Mouse (Mus musculus) heart, embryonic 15.5 days (tissue): Measurements from ENCODE around the gene Pip4k2a. TPM values are rescaled to one million over a fixed set of nuclear protein-coding genes. Genes with fewer than 3 reads are reported as not detected.

Experiments used
- ATAC-seq: fragments of 200-750 bp; cut with Nextera tagmentation; replicated peaks from 2 replicates; pipeline ENCODE4 v1.8.0; 2017; ENCODE audit warnings: low read depth, moderate TSS enrichment; ENCODE audit not compliant: insufficient number of reproducible peaks, insufficient read depth, low FRiP score
- H3K27ac ChIP-seq: fragments of 300-500 bp; sonication (generic); 2 replicates; pipeline ENCODE4 v1.5.1; 2015; ENCODE audit warnings: mild to moderate bottlenecking, inconsistent platforms
- H3K27me3 ChIP-seq: fragments of 300-500 bp; sonication (generic); 2 replicates; pipeline ENCODE4 v1.6.1; 2015; ENCODE audit warnings: inconsistent platforms
- H3K36me3 ChIP-seq: fragments of 300-500 bp; sonication (generic); 2 replicates; pipeline ENCODE4 v1.6.1; 2015; ENCODE audit warnings: mild to moderate bottlenecking, inconsistent platforms
- H3K4me1 ChIP-seq: fragments of 300-500 bp; sonication (generic); replicated peaks from 2 replicates; pipeline ENCODE4 v1.6.1; 2015; ENCODE audit warnings: inconsistent platforms
- H3K4me2 ChIP-seq: fragments of 300-500 bp; sonication (generic); 2 replicates; pipeline ENCODE4 v1.6.1; 2015; ENCODE audit warnings: inconsistent platforms, mild to moderate bottlenecking, moderate library complexity
- H3K4me3 ChIP-seq: fragments of 300-500 bp; sonication (generic); 2 replicates; pipeline ENCODE4 v1.5.1; 2015; ENCODE audit warnings: mild to moderate bottlenecking, inconsistent platforms
- H3K9ac ChIP-seq: fragments of 300-500 bp; sonication (generic); 2 replicates; pipeline ENCODE4 v1.6.1; 2015; ENCODE audit warnings: mild to moderate bottlenecking, inconsistent platforms
- H3K9me3 ChIP-seq: fragments of 300-500 bp; sonication (generic); replicated peaks from 2 replicates; pipeline ENCODE4 v1.6.1; 2016; ENCODE audit warnings: inconsistent platforms
- WGBS: fragments of 180-500 bp; shearing (Covaris S2); methylation state at CpG from one replicate; pipeline ENCODE4 v1.1.7; 2015; ENCODE audit warnings: mixed read lengths; 5-methylcytosine and 5-hydroxymethylcytosine counted together
- polyA plus RNA-seq: library from polyadenylated mRNA; unstranded; fragments of >200 nt; fragmentation: Nextera tagmentation; extraction: Ambion mirVana; gene quantifications from 2 replicates; pipeline ENCODE4 v1.2.1, GENCODE M21; 2015

Pip4k2a gene
- polyA plus RNA-seq, 1 experiment from 2014 or later: 6.1 TPM

DNA sequence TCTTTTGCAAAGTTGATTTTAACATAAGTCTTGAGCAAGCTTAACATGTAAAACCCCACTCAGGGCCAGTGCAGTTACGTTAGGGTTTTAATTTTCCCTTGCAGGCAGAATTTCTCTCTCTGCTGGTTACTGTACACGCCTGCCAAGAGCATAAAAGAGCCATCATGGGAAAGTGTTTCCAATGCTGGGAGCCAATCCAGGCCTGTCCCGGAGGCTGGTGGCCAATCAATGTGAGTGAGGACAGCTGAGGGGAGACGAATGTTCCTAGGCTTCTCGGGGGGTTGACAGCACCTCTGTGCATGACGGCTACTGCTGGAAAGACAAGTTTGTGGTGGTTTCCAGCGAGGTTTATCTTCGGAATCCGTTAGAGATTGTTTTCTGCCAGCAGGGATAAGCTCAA, 175.2 kb downstream of the Pip4k2a start:
- H3K27me3 ChIP-seq: no peaks in the 10 kb centered on the region
- 0 out of 2 replicates have a peak, but pooled peaks have one; percentile 53 for ATAC-seq
- 20% methylated on average over 9 of the region's 9 CpGs for WGBS
- H3K9me3 ChIP-seq: no peaks in the 10 kb centered on the region
- H3K27ac ChIP-seq: peak overlapping the region; percentile 39; the same call in 1 of the 2 replicates
- H3K4me1 ChIP-seq: peaks cover 22% of the 10 kb centered on the region
- H3K4me2 ChIP-seq: peak overlapping the region; percentile 21
- H3K4me3 ChIP-seq: no peak overlapping the region
- H3K9ac ChIP-seq: no peak overlapping the region
- no peaks in the 10 kb centered on the region for H3K36me3 ChIP-seq

DNA sequence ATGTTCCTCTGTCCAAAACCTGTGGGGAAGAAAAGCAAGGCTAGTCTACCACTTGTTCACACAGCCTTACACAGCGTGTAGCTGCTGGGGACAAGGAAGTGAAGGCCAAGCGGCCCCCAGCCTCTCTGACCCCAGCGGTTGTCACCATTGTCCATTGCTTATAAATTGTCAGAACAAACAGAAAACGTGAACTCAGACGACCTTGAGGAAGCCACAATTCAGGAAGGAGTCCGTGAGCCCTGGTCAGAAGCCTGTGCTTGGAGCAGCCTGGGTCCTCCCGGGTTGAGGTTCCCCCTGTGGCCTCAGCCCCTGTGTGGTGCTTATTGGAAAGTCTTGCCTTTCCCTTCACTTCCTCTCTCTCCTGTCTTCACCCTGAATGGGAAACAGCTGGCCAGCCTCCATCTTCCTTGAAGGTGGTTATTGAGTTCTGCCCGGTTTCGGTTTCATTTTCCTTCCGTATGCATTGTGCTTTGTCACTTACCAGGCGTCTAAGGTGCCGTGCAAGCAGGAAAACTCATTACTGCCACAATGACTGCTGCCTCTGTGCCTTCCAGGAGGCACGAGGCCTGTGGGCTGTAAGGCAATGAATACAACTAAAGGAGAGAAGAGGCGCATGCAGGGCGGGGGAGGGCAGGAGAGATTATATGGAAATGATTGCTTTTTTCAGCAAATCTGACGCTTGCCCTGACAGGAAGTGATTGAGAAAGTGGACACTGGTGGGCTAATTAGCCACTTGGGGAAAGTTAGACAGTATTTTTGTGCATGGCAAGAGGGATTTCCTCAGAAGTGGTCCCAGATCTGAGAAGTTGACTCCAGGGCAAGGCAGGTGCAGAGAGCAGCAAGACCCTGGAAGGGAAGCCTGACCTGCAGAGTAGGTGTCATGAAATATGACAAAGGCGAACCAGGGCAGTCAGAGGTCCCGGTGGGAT, 176.2 kb downstream of the Pip4k2a start:
- Histone ChIP-seq H3K27ac (peak overlapping the region; percentile 39), H3K4me1 (peaks cover 22% of the 10 kb centered on the region), H3K27me3 (no peaks in the 10 kb centered on the region), H3K9me3 (no peaks in the 10 kb centered on the region), H3K4me2 (peak overlapping the region; percentile 51), H3K4me3 (peak overlapping the region; percentile 32), H3K9ac (no peak overlapping the region), H3K36me3 (no peaks in the 10 kb centered on the region)
- ATAC-seq: peak; percentile 47
- WGBS: 50% methylated on average over 18 of the region's 18 CpGs

DNA sequence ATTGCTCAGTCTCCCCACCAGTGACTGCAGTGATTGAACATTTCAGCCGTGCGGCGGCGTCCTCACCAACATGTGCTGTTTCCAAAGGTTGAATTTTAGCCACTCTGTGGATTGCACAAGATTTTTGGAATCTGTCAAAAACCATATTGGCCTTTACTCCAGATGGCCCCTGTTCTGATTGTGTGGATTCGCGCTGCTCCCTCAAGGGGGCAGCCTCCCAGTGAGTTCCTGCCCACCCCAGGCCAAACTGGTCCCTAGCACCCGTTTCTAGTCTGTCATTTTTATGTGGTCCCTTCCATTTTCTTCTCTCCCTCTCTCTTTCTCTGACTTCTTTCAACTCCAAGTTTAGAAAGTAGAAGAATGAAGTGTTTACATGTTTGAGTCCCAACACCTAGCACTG, 178.4 kb downstream of the Pip4k2a start:
- H3K36me3 ChIP-seq: no peaks in the 10 kb centered on the region
- ATAC-seq: no peak
- H3K27me3 ChIP-seq: no peaks in the 10 kb centered on the region
- WGBS: 70% methylated on average over 7 of the region's 7 CpGs
- H3K4me3 ChIP-seq: no peak overlapping the region
- no peak overlapping the region for H3K4me2 ChIP-seq
- no peaks in the 10 kb centered on the region for H3K9me3 ChIP-seq
- no peak overlapping the region for H3K9ac ChIP-seq
- H3K4me1 ChIP-seq: peaks cover 22% of the 10 kb centered on the region
- H3K27ac ChIP-seq: no peak overlapping the region

DNA sequence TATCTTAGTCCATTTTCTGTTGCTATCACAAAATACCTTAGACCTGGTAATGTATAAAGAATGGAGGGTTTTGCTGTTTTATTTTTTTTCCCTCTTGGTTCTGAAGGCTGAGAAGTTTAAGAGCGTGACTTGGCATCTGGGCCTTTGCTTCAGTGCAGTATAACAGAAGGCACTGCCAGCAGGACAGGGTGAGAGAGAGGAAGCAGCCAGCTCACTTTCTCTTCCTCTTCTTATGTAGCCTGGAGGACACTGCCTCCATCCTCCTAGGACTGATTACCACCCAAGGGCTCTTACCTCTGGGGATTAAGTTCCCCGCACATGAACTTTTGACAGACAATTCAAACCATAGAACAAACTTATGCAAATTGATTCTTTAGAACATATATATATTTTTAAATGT, 181.9 kb downstream of the Pip4k2a start:
- Histone ChIP-seq H3K4me1 (peaks cover under 1% of the 10 kb centered on the region; the same call in 1 of the 2 replicates), H3K4me2 (no peak overlapping the region), H3K27ac (no peak overlapping the region), H3K27me3 (no peaks in the 10 kb centered on the region), H3K36me3 (no peaks in the 10 kb centered on the region), H3K9ac (no peak overlapping the region), H3K4me3 (no peak overlapping the region), H3K9me3 (no peaks in the 10 kb centered on the region)
- no peak for ATAC-seq
- 84% methylated on average over 2 of the region's 2 CpGs for WGBS

DNA sequence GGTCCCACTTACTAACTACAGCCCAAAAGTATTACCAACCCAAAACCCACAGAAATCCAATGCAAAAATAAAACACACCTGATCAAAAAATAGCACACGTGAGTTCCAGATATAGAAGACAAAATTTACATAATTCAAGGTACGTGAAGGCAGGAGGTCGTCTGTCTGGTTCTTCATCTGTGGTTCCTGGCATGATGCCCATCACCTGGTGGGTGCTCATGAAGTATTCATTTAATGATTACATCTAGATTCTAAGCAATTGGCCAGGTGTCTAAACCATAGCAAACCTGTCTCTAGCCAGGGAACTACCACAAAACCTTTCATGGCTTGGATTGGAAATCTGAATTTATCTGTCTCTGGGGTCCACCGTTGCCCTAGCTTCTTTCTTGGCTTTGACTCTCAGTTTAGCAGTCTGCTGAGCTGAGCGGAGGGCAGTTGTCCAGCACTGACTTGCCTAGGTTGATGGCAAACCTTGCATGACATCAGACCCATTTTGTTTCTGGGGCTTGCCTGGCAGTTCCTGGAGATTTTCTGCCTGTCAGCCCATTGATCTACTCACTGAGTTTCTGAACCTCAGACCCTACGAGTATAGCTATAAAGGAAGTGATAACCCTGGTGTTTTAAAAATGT, 182.5 kb downstream of the Pip4k2a start:
- H3K9ac ChIP-seq: no peak overlapping the region
- WGBS: 80% methylated on average over 6 of the region's 6 CpGs
- H3K9me3 ChIP-seq: no peaks in the 10 kb centered on the region
- H3K27ac ChIP-seq: no peak overlapping the region
- no peak overlapping the region for H3K4me2 ChIP-seq
- no peak for ATAC-seq
- H3K4me3 ChIP-seq: no peak overlapping the region
- H3K36me3 ChIP-seq: no peaks in the 10 kb centered on the region
- no peaks in the 10 kb centered on the region for H3K27me3 ChIP-seq
- no peaks in the 10 kb centered on the region for H3K4me1 ChIP-seq

DNA sequence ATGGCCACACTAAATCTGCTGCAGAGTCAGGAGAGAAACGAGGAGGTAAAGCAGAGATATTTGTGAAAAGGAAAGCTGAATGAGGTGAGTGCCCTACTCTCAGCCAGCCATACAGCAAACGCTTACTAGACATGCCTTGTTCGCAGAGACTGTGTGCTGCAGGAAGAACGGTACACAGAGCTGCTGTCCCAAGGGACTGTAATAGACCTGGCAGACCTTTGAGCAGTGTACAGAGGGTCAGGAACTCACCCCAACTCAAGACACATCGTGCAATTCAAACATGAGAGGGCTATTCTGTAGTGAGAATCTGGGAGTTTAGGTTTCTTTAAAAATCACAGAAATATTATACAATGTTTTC, 183.5 kb downstream of the Pip4k2a start:
- ATAC-seq: no peak
- Histone ChIP-seq H3K4me2 (0 out of 2 replicates have a peak overlapping the region, but pooled peaks have one; percentile 9), H3K27me3 (no peaks in the 10 kb centered on the region), H3K36me3 (no peaks in the 10 kb centered on the region), H3K9ac (no peak overlapping the region), H3K4me3 (no peak overlapping the region), H3K4me1 (no peaks in the 10 kb centered on the region), H3K27ac (no peak overlapping the region), H3K9me3 (no peaks in the 10 kb centered on the region)
- 38% methylated on average over 5 of the region's 5 CpGs for WGBS

DNA sequence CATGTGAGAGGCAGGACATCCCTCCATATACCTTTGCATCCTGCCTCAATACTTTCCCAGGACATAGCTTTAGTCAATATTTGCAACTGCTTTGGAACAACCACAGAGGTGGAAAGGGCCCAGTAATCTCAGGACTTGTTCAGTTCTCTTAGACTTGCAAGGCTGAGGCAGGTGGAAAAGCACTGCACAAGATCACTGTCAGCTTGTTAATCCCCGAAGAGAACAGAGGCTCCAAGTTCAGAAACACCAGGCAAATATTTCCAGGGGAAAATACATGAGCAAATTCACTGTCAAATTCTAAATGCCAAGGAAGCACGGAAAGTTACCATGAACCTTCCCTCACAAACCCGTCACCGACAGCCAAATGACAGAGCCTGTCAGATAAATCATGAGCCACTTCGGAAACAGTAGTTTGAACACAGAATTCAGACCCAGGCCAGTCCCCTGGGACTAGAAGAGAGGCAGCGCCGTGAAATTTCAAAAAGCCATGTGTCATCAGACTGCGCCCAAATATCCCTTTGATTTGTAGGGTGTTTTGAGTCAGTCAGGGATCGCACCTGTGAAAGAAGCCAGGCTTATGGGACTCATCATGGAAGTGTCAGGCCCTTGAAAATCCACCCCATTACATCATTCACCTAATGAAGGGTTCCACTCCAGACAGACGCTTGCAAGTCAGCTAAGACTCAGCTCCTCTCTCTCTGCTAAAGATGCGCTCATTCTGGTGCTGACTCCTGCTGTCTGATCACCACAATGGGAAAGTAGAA, 184.1 kb downstream of the Pip4k2a start:
- Histone ChIP-seq H3K4me1 (no peaks in the 10 kb centered on the region), H3K4me2 (peak overlapping the region; percentile 9; the same call in 1 of the 2 replicates), H3K4me3 (no peak overlapping the region), H3K9ac (no peak overlapping the region), H3K27ac (no peak overlapping the region), H3K27me3 (no peaks in the 10 kb centered on the region), H3K9me3 (no peaks in the 10 kb centered on the region), H3K36me3 (no peaks in the 10 kb centered on the region)
- 40% methylated on average over 11 of the region's 11 CpGs for WGBS
- ATAC-seq: no peak

DNA sequence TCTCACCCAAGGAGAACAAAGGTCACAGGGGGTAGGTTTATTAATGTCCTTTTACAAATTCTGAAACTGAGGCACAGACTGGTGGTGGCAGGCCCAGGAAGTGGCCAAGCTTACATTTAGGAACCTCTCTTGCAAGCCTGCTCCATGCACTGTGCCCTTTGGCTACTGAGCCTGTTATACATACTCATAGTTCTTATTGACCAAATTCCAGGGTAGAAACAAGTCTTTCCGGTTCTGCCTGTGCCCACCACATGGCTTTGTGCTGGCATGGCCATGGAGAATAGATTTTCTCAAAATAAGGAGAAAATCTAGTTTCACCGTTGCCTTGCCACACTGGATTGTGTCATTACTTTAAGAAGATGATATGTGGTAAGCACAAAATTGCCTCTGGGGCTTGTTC, 190.0 kb downstream of the Pip4k2a start:
- no peak for ATAC-seq
- H3K9me3 ChIP-seq: no peaks in the 10 kb centered on the region
- H3K4me3 ChIP-seq: no peak overlapping the region
- H3K36me3 ChIP-seq: no peaks in the 10 kb centered on the region
- H3K4me1 ChIP-seq: no peaks in the 10 kb centered on the region
- 74% methylated on average over 2 of the region's 2 CpGs for WGBS
- no peak overlapping the region for H3K9ac ChIP-seq
- H3K27ac ChIP-seq: no peak overlapping the region
- H3K27me3 ChIP-seq: peaks cover 15% of the 10 kb centered on the region
- H3K4me2 ChIP-seq: no peak overlapping the region

DNA sequence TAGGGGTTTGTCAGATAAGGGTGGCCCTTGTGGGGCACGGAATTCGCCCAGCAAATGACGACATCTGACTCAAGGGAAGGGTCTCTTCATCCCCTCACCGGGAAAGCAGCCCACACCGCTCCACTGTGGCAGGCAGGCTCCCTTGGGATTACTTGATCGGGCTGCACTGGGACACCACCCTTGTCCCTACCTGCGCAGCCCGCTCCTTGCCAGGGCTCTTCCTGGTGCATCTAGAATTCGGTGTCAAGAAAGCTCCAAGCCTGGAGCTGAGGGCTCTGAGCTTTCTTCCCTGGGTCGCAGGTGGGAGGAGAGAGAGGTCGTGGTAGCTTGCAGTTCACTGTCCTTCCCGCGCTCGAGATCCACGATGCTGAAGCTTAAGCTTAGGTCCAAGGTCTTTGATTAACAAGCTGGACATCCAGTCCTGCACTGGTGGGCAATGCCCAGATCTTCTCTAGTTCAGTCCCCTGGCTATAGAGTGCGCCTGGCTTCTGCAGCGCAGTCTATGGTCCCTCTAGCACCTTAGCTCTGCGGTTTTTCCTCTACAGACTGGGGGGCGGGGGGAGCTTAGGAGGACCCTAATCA, 196.6 kb downstream of the Pip4k2a start:
- Histone ChIP-seq H3K4me2 (peak overlapping the region; percentile 87), H3K36me3 (no peaks in the 10 kb centered on the region), H3K4me1 (peaks cover 24% of the 10 kb centered on the region), H3K4me3 (peak overlapping the region; percentile 47), H3K9me3 (no peaks in the 10 kb centered on the region), H3K9ac (no peak overlapping the region), H3K27ac (no peak overlapping the region), H3K27me3 (peaks cover 65% of the 10 kb centered on the region)
- 13% methylated on average over 19 of the region's 19 CpGs for WGBS
- no peak for ATAC-seq

DNA sequence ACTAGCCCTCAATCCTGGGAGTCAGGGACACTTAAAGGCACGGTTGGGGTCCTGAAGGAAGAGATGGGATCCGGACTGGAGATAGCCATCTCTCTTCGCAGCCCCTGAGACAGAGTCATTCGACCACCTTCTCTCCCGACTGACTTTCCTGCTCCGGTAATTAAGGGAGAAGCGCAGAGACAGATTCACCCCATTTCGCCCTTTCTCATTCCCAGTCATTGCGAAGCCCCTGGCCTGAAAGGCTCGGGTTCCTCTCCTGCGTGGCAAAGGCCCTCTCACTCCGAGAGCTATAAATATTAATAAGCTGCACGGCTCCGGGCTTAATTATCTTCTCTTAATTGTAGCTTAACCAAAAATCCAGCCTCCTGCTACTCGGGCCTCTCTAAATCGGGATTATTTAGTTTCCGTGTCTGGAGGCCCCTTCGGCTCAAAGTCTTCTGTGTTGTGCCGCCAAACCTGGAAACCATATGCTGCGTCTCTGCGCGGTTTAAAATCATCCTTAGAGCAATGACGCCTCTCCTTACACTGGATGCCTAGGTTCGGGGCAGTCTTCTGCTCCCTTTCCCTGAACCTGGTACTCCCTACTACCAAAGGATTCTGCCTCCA, 197.2 kb downstream of the Pip4k2a start:
- H3K4me2 ChIP-seq: peak overlapping the region; percentile 87
- peak overlapping the region; percentile 20; the same call in 1 of the 2 replicates for H3K9ac ChIP-seq
- no peak overlapping the region for H3K27ac ChIP-seq
- peak overlapping the region; percentile 47 for H3K4me3 ChIP-seq
- peaks cover 24% of the 10 kb centered on the region for H3K4me1 ChIP-seq
- 0 out of 2 replicates have a peak, but pooled peaks have one; percentile 4 for ATAC-seq
- H3K36me3 ChIP-seq: no peaks in the 10 kb centered on the region
- WGBS: 5% methylated on average over 24 of the region's 24 CpGs
- no peaks in the 10 kb centered on the region for H3K9me3 ChIP-seq
- peaks cover 62% of the 10 kb centered on the region for H3K27me3 ChIP-seq
